Mouse (Mus musculus): Measurements from ENCODE around the gene Rbms3. TPM values are rescaled to one million over a fixed set of nuclear protein-coding genes. Genes with fewer than 3 reads are reported as not detected.

Rbms3 gene
- total RNA-seq, 1 experiment = 2.2 TPM

GRCm38 (mm10) chr9:117113592-117113991 is 516.1 kb downstream of the Rbms3 start:
- Histone ChIP-seq H3K36me3 (ENCODE audit: control insufficient read depth, insufficient read depth, low read length, poor library complexity, severe bottlenecking) (no peaks in the 10 kb centered on the region), H3K9me3 (ENCODE audit: control insufficient read depth, insufficient read depth, low read depth, low read length) (no peaks in the 10 kb centered on the region), H3K4me1 (ENCODE audit: control insufficient read depth in 2 of 2, insufficient read depth in 2 of 2, low read length in 2 of 2, poor library complexity in 1 of 2) (no peaks in the 10 kb centered on the region), H3K9ac (ENCODE audit: insufficient read depth, low read depth, low read length, poor library complexity, severe bottlenecking) (no peak overlapping the region), H3K4me3 (ENCODE audit: insufficient read depth in 1 of 2, low read depth in 1 of 2, low read length in 2 of 2, poor library complexity in 1 of 2, severe bottlenecking in 1 of 2) (no peak overlapping the region), H3K27ac (ENCODE audit: insufficient read depth, low read depth, low read length, poor library complexity, severe bottlenecking) (no peak overlapping the region)
- in situ Hi-C loops (cut with MboI; ENCODE audit: low sequenced_read_pairs in 2 of 2, unreplicated experiment in 2 of 2) = no loop called here
- DNase-seq (ENCODE audit: low read depth, low spot score) = no peak
- TF ChIP-seq ZC3H11A (IDR thresholded peaks at IDR 0.05; ENCODE audit: borderline replicate concordance, low read depth, low read length) (no peak), CHD2 (IDR thresholded peaks at IDR 0.05; ENCODE audit: low read depth, low read length) (no peak), MAFK (IDR thresholded peaks at IDR 0.05; ENCODE audit: insufficient read depth, low read depth, low read length) (no peak), ZNF384 (IDR thresholded peaks at IDR 0.05; ENCODE audit: low read depth, low read length) (no peak), HCFC1 (IDR thresholded peaks at IDR 0.05; ENCODE audit: borderline replicate concordance, insufficient read depth, low read length) (no peak)

- in situ Hi-C loops (cut with MboI; ENCODE audit: low sequenced_read_pairs in 2 of 2, unreplicated experiment in 2 of 2) = no loop called here
- H3K4me3 ChIP-seq (ENCODE audit: insufficient read depth in 1 of 2, low read depth in 1 of 2, low read length in 2 of 2, poor library complexity in 1 of 2, severe bottlenecking in 1 of 2) = no peak overlapping the region
- no peaks in the 10 kb centered on the region for H3K4me1 ChIP-seq (ENCODE audit: control insufficient read depth in 2 of 2, insufficient read depth in 2 of 2, low read length in 2 of 2, poor library complexity in 1 of 2)
- no peak overlapping the region for H3K9ac ChIP-seq (ENCODE audit: insufficient read depth, low read depth, low read length, poor library complexity, severe bottlenecking)
- no peak for TF ChIP-seq ZNF384 (IDR thresholded peaks at IDR 0.05; ENCODE audit: low read depth, low read length)
- no peak for TF ChIP-seq CHD2 (IDR thresholded peaks at IDR 0.05; ENCODE audit: low read depth, low read length)
- no peak for TF ChIP-seq MAFK (IDR thresholded peaks at IDR 0.05; ENCODE audit: insufficient read depth, low read depth, low read length)
- TF ChIP-seq ZC3H11A (IDR thresholded peaks at IDR 0.05; ENCODE audit: borderline replicate concordance, low read depth, low read length) = no peak
- TF ChIP-seq HCFC1 (IDR thresholded peaks at IDR 0.05; ENCODE audit: borderline replicate concordance, insufficient read depth, low read length) = no peak
- no peak for DNase-seq (ENCODE audit: low read depth, low spot score)
- H3K36me3 ChIP-seq (ENCODE audit: control insufficient read depth, insufficient read depth, low read length, poor library complexity, severe bottlenecking) = no peaks in the 10 kb centered on the region
- no peaks in the 10 kb centered on the region for H3K9me3 ChIP-seq (ENCODE audit: control insufficient read depth, insufficient read depth, low read depth, low read length)
- no peak overlapping the region for H3K27ac ChIP-seq (ENCODE audit: insufficient read depth, low read depth, low read length, poor library complexity, severe bottlenecking)
Observed at GRCm38 (mm10) chr9:117107926-117108325, 521.8 kb downstream of the Rbms3 start.

- TF ChIP-seq CHD2 (IDR thresholded peaks at IDR 0.05; ENCODE audit: low read depth, low read length) = no peak
- no peak for TF ChIP-seq HCFC1 (IDR thresholded peaks at IDR 0.05; ENCODE audit: borderline replicate concordance, insufficient read depth, low read length)
- no peak for TF ChIP-seq MAFK (IDR thresholded peaks at IDR 0.05; ENCODE audit: insufficient read depth, low read depth, low read length)
- TF ChIP-seq ZNF384 (IDR thresholded peaks at IDR 0.05; ENCODE audit: low read depth, low read length) = no peak
- TF ChIP-seq ZC3H11A (IDR thresholded peaks at IDR 0.05; ENCODE audit: borderline replicate concordance, low read depth, low read length) = no peak
- no peak for DNase-seq (ENCODE audit: low read depth, low spot score)
- in situ Hi-C loops (cut with MboI; ENCODE audit: low sequenced_read_pairs in 2 of 2, unreplicated experiment in 2 of 2) = no loop called here
- no peak overlapping the region for H3K27ac ChIP-seq (ENCODE audit: insufficient read depth, low read depth, low read length, poor library complexity, severe bottlenecking)
- no peaks in the 10 kb centered on the region for H3K9me3 ChIP-seq (ENCODE audit: control insufficient read depth, insufficient read depth, low read depth, low read length)
- no peaks in the 10 kb centered on the region for H3K4me1 ChIP-seq (ENCODE audit: control insufficient read depth in 2 of 2, insufficient read depth in 2 of 2, low read length in 2 of 2, poor library complexity in 1 of 2)
- H3K4me3 ChIP-seq (ENCODE audit: insufficient read depth in 1 of 2, low read depth in 1 of 2, low read length in 2 of 2, poor library complexity in 1 of 2, severe bottlenecking in 1 of 2) = no peak overlapping the region
- H3K9ac ChIP-seq (ENCODE audit: insufficient read depth, low read depth, low read length, poor library complexity, severe bottlenecking) = no peak overlapping the region
- H3K36me3 ChIP-seq (ENCODE audit: control insufficient read depth, insufficient read depth, low read length, poor library complexity, severe bottlenecking) = no peaks in the 10 kb centered on the region
Observed at GRCm38 (mm10) chr9:117102198-117102930, 527.3 kb downstream of the Rbms3 start.

GRCm38 (mm10) chr9:117100181-117100580 is 529.5 kb downstream of the Rbms3 start:
- in situ Hi-C loops (cut with MboI; ENCODE audit: low sequenced_read_pairs in 2 of 2, unreplicated experiment in 2 of 2) = no loop called here
- no peaks in the 10 kb centered on the region for H3K4me1 ChIP-seq (ENCODE audit: control insufficient read depth in 2 of 2, insufficient read depth in 2 of 2, low read length in 2 of 2, poor library complexity in 1 of 2)
- DNase-seq (ENCODE audit: low read depth, low spot score) = no peak
- no peaks in the 10 kb centered on the region for H3K9me3 ChIP-seq (ENCODE audit: control insufficient read depth, insufficient read depth, low read depth, low read length)
- no peak overlapping the region for H3K27ac ChIP-seq (ENCODE audit: insufficient read depth, low read depth, low read length, poor library complexity, severe bottlenecking)
- no peak overlapping the region for H3K9ac ChIP-seq (ENCODE audit: insufficient read depth, low read depth, low read length, poor library complexity, severe bottlenecking)
- H3K4me3 ChIP-seq (ENCODE audit: insufficient read depth in 1 of 2, low read depth in 1 of 2, low read length in 2 of 2, poor library complexity in 1 of 2, severe bottlenecking in 1 of 2) = no peak overlapping the region
- TF ChIP-seq HCFC1 (IDR thresholded peaks at IDR 0.05; ENCODE audit: borderline replicate concordance, insufficient read depth, low read length) (no peak), ZNF384 (IDR thresholded peaks at IDR 0.05; ENCODE audit: low read depth, low read length) (no peak), CHD2 (IDR thresholded peaks at IDR 0.05; ENCODE audit: low read depth, low read length) (no peak), MAFK (IDR thresholded peaks at IDR 0.05; ENCODE audit: insufficient read depth, low read depth, low read length) (no peak), ZC3H11A (IDR thresholded peaks at IDR 0.05; ENCODE audit: borderline replicate concordance, low read depth, low read length) (no peak)
- H3K36me3 ChIP-seq (ENCODE audit: control insufficient read depth, insufficient read depth, low read length, poor library complexity, severe bottlenecking) = no peaks in the 10 kb centered on the region

Data from ES-E14 (cell line).